Mouse (Mus musculus) embryonic facial prominence, embryonic 14.5 days (tissue): Measurements from ENCODE around the gene Sycp3. TPM values are rescaled to one million over a fixed set of nuclear protein-coding genes. Genes with fewer than 3 reads are reported as not detected.

ENCODE experiments used
- ATAC-seq: fragments of 200-750 bp; cut with Nextera tagmentation; 2 replicates; pipeline ENCODE4 v1.8.0; 2017; ENCODE audit warnings: low read depth, moderate number of reproducible peaks, moderate TSS enrichment
- DNase-seq: peaks from one replicate; pipeline ENCODE4 v3.0.0-alpha.2; 2015; ENCODE audit warnings: low spot score
- H3K27ac ChIP-seq: fragments of 300-500 bp; sonication (generic); replicated peaks from 2 replicates; pipeline ENCODE4 v1.5.1; 2014; ENCODE audit warnings: low read depth, mild to moderate bottlenecking, low read length, moderate library complexity
- H3K27me3 ChIP-seq: fragments of 300-500 bp; sonication (generic); replicated peaks from 2 replicates; pipeline ENCODE4 v1.6.1; 2014; ENCODE audit warnings: low read length; ENCODE audit not compliant: control insufficient read depth, insufficient read depth
- H3K36me3 ChIP-seq: fragments of 300-500 bp; sonication (generic); 2 replicates; pipeline ENCODE4 v1.6.1; 2014; ENCODE audit warnings: low read length, mixed read lengths; ENCODE audit not compliant: control insufficient read depth, insufficient read depth
- H3K4me1 ChIP-seq: fragments of 300-500 bp; sonication (generic); 2 replicates; pipeline ENCODE4 v1.6.1; 2014; ENCODE audit warnings: antibody characterized with exemption, low read length; ENCODE audit not compliant: control insufficient read depth, insufficient read depth
- H3K4me2 ChIP-seq: fragments of 300-500 bp; sonication (generic); 2 replicates; pipeline ENCODE4 v1.6.1; 2014; ENCODE audit warnings: low read depth, mild to moderate bottlenecking, low read length, moderate library complexity, mixed read lengths
- H3K4me3 ChIP-seq: fragments of 300-500 bp; sonication (generic); 2 replicates; pipeline ENCODE4 v1.5.1; 2014; ENCODE audit warnings: low read depth, mild to moderate bottlenecking, low read length
- H3K9ac ChIP-seq: fragments of 300-500 bp; sonication (generic); 2 replicates; pipeline ENCODE4 v1.6.1; 2014; ENCODE audit warnings: low read depth, mild to moderate bottlenecking, low read length, moderate library complexity, mixed read lengths
- H3K9me3 ChIP-seq: fragments of 300-500 bp; sonication (generic); 2 replicates; pipeline ENCODE4 v1.6.1; 2016; ENCODE audit warnings: low read length; ENCODE audit not compliant: control insufficient read depth
- WGBS: fragments of 180-500 bp; shearing (Covaris S2); extraction: QIAGEN DNeasy Blood & Tissue Kit; methylation state at CpG from one replicate; pipeline ENCODE4 v1.1.7; 2014; 5-methylcytosine and 5-hydroxymethylcytosine counted together
- polyA plus RNA-seq: library from polyadenylated mRNA; unstranded; fragments of >200 nt; fragmentation: Nextera tagmentation; extraction: Ambion mirVana; gene quantifications from 2 replicates; pipeline ENCODE4 v1.2.1, GENCODE M21; 2014

Gene Sycp3
- 0.43 TPM in 1 of 2 replicates, not detected in the other for polyA plus RNA-seq

DNA sequence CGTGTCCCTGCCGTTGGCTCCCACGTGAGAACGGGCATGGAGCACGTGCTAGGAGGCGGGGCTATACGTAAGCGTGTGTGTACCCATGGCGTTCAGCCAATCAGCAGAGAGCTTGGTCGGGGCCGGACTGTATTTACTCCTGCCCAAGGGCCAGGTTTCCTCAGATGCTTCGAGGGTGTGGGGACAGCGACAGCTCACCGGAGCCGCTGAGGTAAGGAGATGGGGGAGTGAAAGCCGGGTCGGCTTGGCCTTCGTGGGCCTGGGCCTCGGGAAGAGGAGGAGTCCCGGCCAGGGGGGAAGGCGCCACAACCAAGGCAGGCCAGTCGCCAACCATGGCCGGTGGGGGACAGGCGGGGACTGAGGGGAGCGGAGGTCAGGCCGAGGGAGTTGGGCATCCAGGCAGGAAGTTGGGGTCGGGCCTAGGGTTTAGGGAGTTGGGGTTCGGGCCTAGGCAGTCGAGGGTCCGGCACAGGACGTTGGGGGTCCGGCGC, at the start of gene Sycp3:
Gene Sycp3 (plus strand): TSS at position 68 of the 491 bp plus-strand sequence.
- Histone ChIP-seq H3K27ac (no peak within 1 kb of the TSS), H3K9ac (no peak within 1 kb of the TSS), H3K36me3 (no peaks in the 10 kb centered on the region), H3K4me1 (no peaks in the 10 kb centered on the region), H3K4me3 (no peak within 1 kb of the TSS), H3K27me3 (no peaks in the 10 kb centered on the region), H3K4me2 (no peak within 1 kb of the TSS), H3K9me3 (no peaks in the 10 kb centered on the region)
- DNase-seq (no peak), ATAC-seq (no peak)
- WGBS, result 81% methylated on average over 33 of the region's 33 CpGs

GRCm38 (mm10) chr10:88409751-88410150, 49.6 kb upstream of the Sycp3 start:
- H3K4me3 ChIP-seq, result no peak overlapping the region
- no peak for DNase-seq
- no peak overlapping the region for H3K27ac ChIP-seq
- H3K27me3 ChIP-seq, result no peaks in the 10 kb centered on the region
- no peak overlapping the region for H3K4me2 ChIP-seq
- H3K4me1 ChIP-seq, result no peaks in the 10 kb centered on the region
- no peak for ATAC-seq
- no peaks in the 10 kb centered on the region for H3K9me3 ChIP-seq
- H3K36me3 ChIP-seq, result no peaks in the 10 kb centered on the region
- 55% methylated on average over 2 of the region's 2 CpGs for WGBS
- no peak overlapping the region for H3K9ac ChIP-seq

DNA sequence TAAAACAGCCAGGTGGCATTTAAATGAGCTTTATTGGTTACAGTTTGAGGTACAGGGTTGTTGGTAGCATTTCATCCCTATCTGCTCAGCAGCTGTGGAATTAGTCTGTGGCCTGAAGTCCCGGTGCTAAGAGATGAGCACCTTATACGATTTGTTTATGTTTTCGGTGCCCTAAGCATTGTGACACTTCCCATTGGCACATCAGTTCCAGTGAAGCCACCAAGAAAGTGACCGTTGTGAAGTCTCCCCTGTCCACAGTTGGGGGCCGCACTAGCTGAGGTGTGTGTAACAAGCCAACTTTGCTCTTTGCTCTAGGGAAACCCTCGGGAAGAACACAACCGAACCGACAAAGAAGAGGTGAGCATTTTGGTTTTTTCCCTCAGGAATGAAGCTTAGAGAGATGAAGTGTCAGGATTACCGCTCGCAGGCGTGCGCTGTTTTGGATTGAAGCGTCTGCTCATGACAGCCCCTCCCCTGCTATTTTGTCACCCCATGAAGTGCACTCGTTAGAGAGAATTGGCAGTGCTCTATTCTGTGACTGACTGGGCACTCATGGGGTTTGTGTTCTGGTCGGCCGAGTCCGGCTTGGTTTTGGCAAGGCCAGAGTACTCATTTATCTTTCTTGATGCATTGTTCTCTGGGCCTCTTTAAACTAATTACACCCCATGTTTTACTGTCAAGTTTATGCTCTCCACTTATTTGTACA, 46.9 kb upstream of the Sycp3 start:
- Histone ChIP-seq H3K27ac (no peak overlapping the region), H3K9me3 (no peaks in the 10 kb centered on the region), H3K27me3 (no peaks in the 10 kb centered on the region), H3K4me1 (no peaks in the 10 kb centered on the region), H3K4me2 (no peak overlapping the region), H3K4me3 (no peak overlapping the region), H3K9ac (no peak overlapping the region), H3K36me3 (peaks cover 16% of the 10 kb centered on the region)
- ATAC-seq (no peak), DNase-seq (no peak)
- WGBS, result 81% methylated on average over 17 of the region's 17 CpGs

DNA sequence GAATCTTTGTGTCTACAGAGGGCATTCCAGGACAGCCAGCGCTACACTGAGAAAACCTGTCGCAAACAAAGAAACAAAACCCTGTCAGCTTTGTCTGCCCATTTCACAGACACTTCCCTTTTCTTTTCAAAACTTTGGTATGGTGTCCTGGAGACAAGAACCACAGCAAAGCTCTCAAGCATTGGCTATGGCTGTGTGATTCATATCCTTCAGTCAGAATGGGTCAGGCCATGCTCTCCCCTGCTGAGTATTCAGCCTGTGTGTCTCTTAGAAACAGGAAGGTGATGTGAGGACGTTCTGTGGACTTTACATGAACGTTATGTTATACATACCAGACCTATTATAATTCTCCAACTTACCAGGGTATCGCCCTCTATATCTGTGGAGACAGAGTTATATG, 41.7 kb upstream of the Sycp3 start:
- ATAC-seq, result no peak
- Histone ChIP-seq H3K27me3 (no peaks in the 10 kb centered on the region), H3K36me3 (peaks cover 32% of the 10 kb centered on the region), H3K27ac (no peak overlapping the region), H3K9ac (no peak overlapping the region), H3K4me3 (no peak overlapping the region), H3K9me3 (no peaks in the 10 kb centered on the region), H3K4me1 (no peaks in the 10 kb centered on the region), H3K4me2 (no peak overlapping the region)
- no peak for DNase-seq
- 87% methylated on average over 5 of the region's 5 CpGs for WGBS

- H3K27me3 ChIP-seq, result no peaks in the 10 kb centered on the region
- no peak overlapping the region for H3K4me2 ChIP-seq
- 73% methylated on average over 11 of the region's 11 CpGs for WGBS
- no peak overlapping the region for H3K4me3 ChIP-seq
- no peak overlapping the region for H3K27ac ChIP-seq
- no peak overlapping the region for H3K9ac ChIP-seq
- ATAC-seq, result no peak
- DNase-seq, result no peak
- no peaks in the 10 kb centered on the region for H3K9me3 ChIP-seq
- H3K36me3 ChIP-seq, result peaks cover 39% of the 10 kb centered on the region
- H3K4me1 ChIP-seq, result no peaks in the 10 kb centered on the region
Observed at GRCm38 (mm10) chr10:88420141-88420541, 39.2 kb upstream of the Sycp3 start.

GRCm38 (mm10) chr10:88420655-88421435, 38.5 kb upstream of the Sycp3 start:
- 92% methylated on average over 19 of the region's 19 CpGs for WGBS
- ATAC-seq, result no peak
- H3K27ac ChIP-seq, result no peak overlapping the region
- no peak overlapping the region for H3K9ac ChIP-seq
- H3K4me2 ChIP-seq, result no peak overlapping the region
- no peaks in the 10 kb centered on the region for H3K27me3 ChIP-seq
- H3K4me3 ChIP-seq, result no peak overlapping the region
- no peak for DNase-seq
- H3K9me3 ChIP-seq, result no peaks in the 10 kb centered on the region
- H3K4me1 ChIP-seq, result no peaks in the 10 kb centered on the region
- H3K36me3 ChIP-seq, result peaks cover 32% of the 10 kb centered on the region

- ATAC-seq (peak; percentile 76; the same call in 1 of the 2 replicates), DNase-seq (peak; percentile 87)
- Histone ChIP-seq H3K27me3 (no peaks in the 10 kb centered on the region), H3K27ac (no peak overlapping the region), H3K9ac (no peak overlapping the region), H3K4me2 (no peak overlapping the region), H3K9me3 (no peaks in the 10 kb centered on the region), H3K4me1 (no peaks in the 10 kb centered on the region), H3K4me3 (no peak overlapping the region), H3K36me3 (peaks cover 52% of the 10 kb centered on the region)
- WGBS, result 88% methylated on average over 2 of the region's 2 CpGs
Observed at GRCm38 (mm10) chr10:88426158-88426816, 33.1 kb upstream of the Sycp3 start.

GRCm38 (mm10) chr10:88426896-88427295, 32.5 kb upstream of the Sycp3 start:
- H3K27ac ChIP-seq, result no peak overlapping the region
- DNase-seq (no peak), ATAC-seq (0 out of 2 replicates have a peak, but pooled peaks have one; percentile 26)
- H3K9me3 ChIP-seq, result no peaks in the 10 kb centered on the region
- 56% methylated on average over 5 of the region's 5 CpGs for WGBS
- peaks cover 53% of the 10 kb centered on the region for H3K36me3 ChIP-seq
- H3K27me3 ChIP-seq, result no peaks in the 10 kb centered on the region
- no peak overlapping the region for H3K9ac ChIP-seq
- no peaks in the 10 kb centered on the region for H3K4me1 ChIP-seq
- no peak overlapping the region for H3K4me2 ChIP-seq
- H3K4me3 ChIP-seq, result no peak overlapping the region
